Mouse (Mus musculus): Measurements from ENCODE around the gene Aprt.

Gene Aprt

GRCm38 (mm10) chr8:122576648-122577022, at the start of gene Aprt:
Aprt (minus strand) TSS chr8:122576909.
- in situ Hi-C loops (cut with MboI; ENCODE audit: unreplicated experiment in 2 of 2), result no loop called here

DNA sequence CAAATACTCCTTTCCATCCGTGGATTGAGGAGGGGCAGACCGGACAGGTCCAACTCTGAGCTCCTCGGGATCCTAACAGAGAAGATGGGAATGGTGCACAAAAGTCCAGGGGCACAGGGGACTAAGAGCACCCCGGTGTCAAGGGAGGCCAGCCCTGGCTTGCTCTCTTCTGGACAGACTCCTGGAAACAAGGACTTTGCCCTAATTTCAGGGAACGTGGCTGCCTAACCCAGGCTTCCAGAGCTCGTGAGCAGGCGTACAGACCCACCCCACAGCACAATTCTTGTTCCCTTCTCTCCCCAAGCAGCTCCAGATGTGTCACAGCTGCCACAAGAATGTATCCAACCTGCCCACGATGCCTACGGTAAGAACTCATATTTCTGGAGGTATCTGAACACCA, 49.1 kb upstream of the Aprt start:
- in situ Hi-C loops (cut with MboI; ENCODE audit: unreplicated experiment in 2 of 2), result loop anchor here in 1 of 2 experiments (10.0 kb wide), 1 partner anchor 89 kb away; no protein-coding TSS in a partner anchor

DNA sequence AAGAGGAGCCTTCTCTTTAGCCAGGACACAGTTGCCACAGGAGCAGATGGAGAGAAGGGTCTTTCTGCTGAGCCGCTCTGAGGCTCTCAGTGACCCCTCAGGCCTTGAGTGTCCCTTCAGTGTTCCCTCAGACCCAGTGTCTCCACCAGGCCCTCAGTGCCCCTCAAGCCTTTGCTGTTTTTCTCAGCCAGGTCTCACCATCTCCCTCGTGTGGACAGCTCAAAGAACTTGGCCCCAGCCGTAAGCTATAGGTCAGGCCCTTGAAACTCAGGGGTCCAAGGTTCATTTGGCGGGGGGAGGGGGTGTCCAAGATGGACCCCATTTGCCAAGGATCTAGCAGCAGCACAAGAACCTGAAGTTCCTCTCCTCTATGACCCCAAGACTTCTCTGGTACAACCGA, 47.9 kb upstream of the Aprt start:
- in situ Hi-C loops (cut with MboI; ENCODE audit: unreplicated experiment in 2 of 2), result loop anchor here (5.0 to 10.0 kb wide), 3 partner anchors 33 to 203 kb away; no protein-coding TSS in a partner anchor

DNA sequence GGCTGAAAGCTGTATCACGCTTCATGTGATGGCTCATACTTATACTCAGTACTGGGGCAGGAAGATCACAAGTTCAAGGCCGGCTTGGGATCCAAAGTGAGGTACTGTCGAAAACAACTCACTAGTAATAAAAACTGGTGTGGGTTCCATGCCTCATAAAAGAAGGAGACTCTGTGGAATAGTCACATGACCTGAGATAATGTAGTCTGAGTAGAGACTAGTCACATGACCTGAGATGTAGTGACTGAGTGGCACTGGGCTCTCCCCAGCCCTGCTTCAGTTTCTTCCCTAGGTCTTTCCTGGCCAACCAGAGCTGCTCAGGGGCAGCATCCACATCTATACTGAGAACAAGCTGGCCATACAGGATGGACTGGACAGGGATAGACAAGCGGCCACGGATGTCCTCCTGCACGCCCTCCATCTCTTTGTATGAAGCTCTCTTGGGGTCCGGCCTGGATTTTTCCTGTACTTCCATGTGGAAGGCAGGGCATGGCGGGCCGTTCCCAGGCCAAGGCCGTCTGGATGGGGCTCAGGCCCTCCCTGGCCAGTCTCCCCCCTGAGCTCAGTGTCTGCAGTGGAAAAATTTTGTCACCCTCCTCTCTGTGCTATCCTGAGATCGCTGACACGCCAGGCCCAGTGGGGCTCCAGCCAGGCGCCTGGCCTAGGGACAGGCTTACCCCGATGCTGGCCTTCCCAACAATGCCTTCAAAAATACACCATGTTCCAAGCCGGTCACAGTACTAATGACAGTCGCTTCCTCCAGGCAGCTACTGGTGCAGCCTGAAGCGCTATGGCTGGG, 47.3 kb upstream of the Aprt start:
- in situ Hi-C loops (cut with MboI; ENCODE audit: unreplicated experiment in 2 of 2), result loop anchor here (5.0 to 10.0 kb wide), 3 partner anchors 33 to 203 kb away; no protein-coding TSS in a partner anchor

DNA sequence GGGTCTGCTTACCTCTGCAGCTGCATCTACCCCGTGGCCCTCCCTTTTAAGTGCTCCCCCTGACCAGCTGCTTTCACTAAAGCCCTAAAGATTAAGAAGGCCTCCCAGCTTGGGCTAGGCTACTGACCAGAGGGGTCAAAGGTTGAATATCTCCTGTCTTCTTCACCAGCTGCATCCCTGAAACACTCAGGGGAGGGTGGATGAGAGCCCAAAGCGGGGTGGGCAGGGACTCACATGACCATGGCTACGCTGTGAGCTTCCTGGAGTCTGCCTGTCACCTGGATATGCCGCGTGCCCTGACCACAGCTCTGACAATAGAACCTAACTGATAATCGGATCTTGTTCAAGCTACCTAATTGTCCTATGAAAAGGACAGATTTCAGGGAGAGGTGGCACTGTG, 46.0 kb upstream of the Aprt start, which contains the start of gene Pabpn1l:
Gene Pabpn1l (minus strand): TSS at position 13 of the 400 bp plus-strand sequence.
- in situ Hi-C loops (cut with MboI; ENCODE audit: unreplicated experiment in 2 of 2), result loop anchor here (5.0 to 10.0 kb wide), 3 partner anchors 35 to 205 kb away; no protein-coding TSS in a partner anchor

GRCm38 (mm10) chr8:122620446-122620845, 43.7 kb upstream of the Aprt start:
- in situ Hi-C loops (cut with MboI; ENCODE audit: unreplicated experiment in 2 of 2), result loop anchor here (5.0 to 10.0 kb wide), 3 partner anchors 37 to 207 kb away; no protein-coding TSS in a partner anchor

GRCm38 (mm10) chr8:122618660-122619378, 42.1 kb upstream of the Aprt start:
- in situ Hi-C loops (cut with MboI; ENCODE audit: unreplicated experiment in 2 of 2), result loop anchor here (5.0 kb wide), 4 partner anchors 93 to 493 kb away; no protein-coding TSS in a partner anchor

DNA sequence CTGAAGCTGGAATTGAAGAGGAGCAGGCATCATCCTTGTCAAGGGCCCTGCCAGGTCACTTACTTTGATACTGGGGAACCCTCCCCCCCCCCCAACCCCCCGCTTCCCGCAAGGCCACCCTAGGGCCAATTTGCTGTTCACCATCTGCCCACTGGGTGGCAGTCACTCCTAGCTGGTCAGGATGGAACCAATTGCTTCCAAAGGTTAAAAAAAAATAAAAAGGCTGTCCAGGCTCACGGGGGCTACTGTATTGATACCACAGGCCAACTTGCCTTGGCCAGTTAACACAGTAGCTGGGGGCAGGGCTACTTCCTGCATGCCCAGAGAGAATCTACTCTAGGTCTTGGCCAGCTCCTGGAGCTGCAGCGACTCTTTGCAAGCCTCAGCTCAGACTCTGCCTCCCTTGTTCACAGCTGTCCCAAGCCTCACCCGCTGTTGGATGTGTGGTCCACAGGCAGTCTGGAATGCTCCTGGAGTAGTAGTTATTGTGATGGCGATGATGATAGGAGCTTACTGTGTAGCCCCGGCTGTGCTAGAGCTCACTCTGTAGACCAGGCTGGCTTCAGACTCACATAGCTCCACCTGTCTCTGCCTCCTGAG, 41.3 kb upstream of the Aprt start:
- in situ Hi-C loops (cut with MboI; ENCODE audit: unreplicated experiment in 2 of 2), result loop anchor here (5.0 kb wide), 4 partner anchors 94 to 494 kb away; no protein-coding TSS in a partner anchor

- in situ Hi-C loops (cut with MboI; ENCODE audit: unreplicated experiment in 2 of 2), result loop anchor here (5.0 kb wide), 4 partner anchors 96 to 496 kb away; no protein-coding TSS in a partner anchor
These were observed 39.6 kb upstream of the Aprt start for GRCm38 (mm10) chr8:122616181-122616905.

GRCm38 (mm10) chr8:122611295-122612133, 34.8 kb upstream of the Aprt start, which contains the start of the genes Galns and Trappc2l:
Galns (minus strand) TSS chr8:122611463.
Trappc2l (plus strand) TSS chr8:122611640.
- in situ Hi-C loops (cut with MboI; ENCODE audit: unreplicated experiment in 2 of 2), result loop anchor here in 1 of 2 experiments (5.0 kb wide), 1 partner anchor 109 kb away; no protein-coding TSS in a partner anchor

- in situ Hi-C loops (cut with MboI; ENCODE audit: unreplicated experiment in 2 of 2), result loop anchor here in 1 of 2 experiments (5.0 kb wide), 1 partner anchor 108 kb away; no protein-coding TSS in a partner anchor
These were observed 34.0 kb upstream of the Aprt start for GRCm38 (mm10) chr8:122610612-122611277.

- in situ Hi-C loops (cut with MboI; ENCODE audit: unreplicated experiment in 2 of 2), result loop anchor here in 1 of 2 experiments (5.0 kb wide), 1 partner anchor 108 kb away; no protein-coding TSS in a partner anchor
These were observed 33.5 kb upstream of the Aprt start for GRCm38 (mm10) chr8:122610209-122610608.

DNA sequence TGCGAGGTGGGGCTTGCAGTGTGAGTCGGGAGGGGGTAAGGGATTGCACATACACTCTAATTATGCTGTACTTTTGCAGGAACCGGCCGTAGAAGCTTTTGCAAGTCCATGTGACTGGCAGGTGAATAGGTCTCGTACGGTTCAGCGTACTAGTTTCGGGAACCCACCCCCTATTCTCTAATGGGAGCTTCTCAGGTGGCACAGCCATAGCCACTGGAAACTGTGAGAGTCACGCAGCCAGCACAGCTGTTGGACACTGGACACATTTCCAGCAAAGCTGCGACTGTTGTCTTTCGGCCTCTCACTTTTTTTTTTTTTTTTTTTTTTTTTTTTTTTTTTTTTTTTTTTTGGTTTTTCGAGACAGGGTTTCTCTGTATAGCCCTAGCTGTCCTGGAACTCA, 30.1 kb upstream of the Aprt start:
- in situ Hi-C loops (cut with MboI; ENCODE audit: unreplicated experiment in 2 of 2), result loop anchor here (5.0 kb wide), 1 partner anchor 40 kb away; the partner anchor contains the start of gene Cdt1 (in 2 of the 2)

DNA sequence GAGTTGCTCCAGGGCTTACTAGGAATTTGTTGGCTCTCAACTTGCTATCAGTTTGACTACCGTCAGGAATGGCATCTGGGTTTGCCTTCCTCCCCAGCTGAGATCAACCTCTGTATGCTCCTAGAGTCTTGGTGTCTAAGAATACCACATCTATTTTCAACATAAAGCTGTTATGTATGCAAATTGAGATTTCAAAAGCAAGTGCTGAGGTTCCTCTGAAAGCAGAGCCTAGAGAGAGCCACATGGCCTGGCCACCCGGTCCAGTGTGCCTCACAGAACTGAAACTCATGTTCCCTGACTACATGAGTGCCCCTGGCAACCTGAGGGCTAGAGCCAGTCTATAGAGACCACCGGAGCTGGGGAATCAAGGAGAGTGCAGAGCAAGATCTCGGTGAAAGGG, 28.7 kb upstream of the Aprt start:
- in situ Hi-C loops (cut with MboI; ENCODE audit: unreplicated experiment in 2 of 2), result loop anchor here (5.0 kb wide), 1 partner anchor 38 kb away; the partner anchor contains the start of gene Cdt1 (in 2 of the 2)

GRCm38 (mm10) chr8:122604640-122605039, 27.9 kb upstream of the Aprt start:
- in situ Hi-C loops (cut with MboI; ENCODE audit: unreplicated experiment in 2 of 2), result loop anchor here (5.0 kb wide), 1 partner anchor 37 kb away; the partner anchor contains the start of gene Cdt1 (in 2 of the 2)

DNA sequence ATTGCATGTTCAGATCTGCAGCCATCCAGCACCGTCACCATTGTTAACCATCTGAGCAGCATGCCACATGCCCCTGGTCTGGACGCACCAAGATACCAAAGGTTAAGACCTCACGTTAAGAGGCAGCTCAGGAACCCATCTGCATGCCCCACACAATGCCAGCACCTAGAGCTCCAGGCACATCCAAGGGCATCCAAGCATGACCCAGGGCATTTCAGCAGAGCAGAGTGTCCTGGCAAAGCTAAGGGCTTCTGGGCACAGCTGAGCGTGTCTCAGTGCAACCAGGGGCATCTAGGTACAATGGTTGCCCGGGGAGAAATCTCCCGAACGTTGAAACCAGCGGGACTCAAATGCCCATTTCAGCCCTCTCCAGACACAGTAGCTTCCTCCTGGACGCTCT, 24.0 kb upstream of the Aprt start:
- in situ Hi-C loops (cut with MboI; ENCODE audit: unreplicated experiment in 2 of 2), result no loop called here

DNA sequence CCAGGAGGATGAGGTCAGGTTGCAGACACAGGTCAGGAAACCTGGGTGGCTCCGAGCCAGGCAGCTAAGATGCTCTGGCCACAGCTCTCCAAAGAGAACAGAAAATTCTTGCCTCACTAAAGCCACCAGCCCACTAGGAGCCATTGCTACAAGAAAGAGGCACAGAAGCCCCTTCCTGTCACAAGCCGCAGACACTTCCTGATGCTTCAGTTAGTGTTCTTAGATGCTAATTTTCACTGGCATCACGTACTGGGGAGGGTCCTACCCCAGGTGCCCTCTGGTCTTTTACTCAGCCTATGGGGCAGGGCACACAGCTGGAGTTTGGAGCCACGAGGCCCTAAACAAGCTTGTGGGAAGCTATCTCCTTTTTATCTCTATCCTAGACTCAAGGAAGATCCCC, 19.3 kb upstream of the Aprt start:
- in situ Hi-C loops (cut with MboI; ENCODE audit: unreplicated experiment in 2 of 2), result no loop called here
